Mouse (Mus musculus) neural tube, embryonic 11.5 days (tissue): ENCODE measurements at regions not wholly inside any gene's neighbourhood (a gene's known extent, or its start where the extent isn't known, plus 50 kb on each side); places are given as distances from the start of the nearest gene placed in this dataset.
A peak's percentile ranks its signal among the peaks of the same experiment; 100 is the strongest.

Source experiments
- ATAC-seq: fragments of 200-750 bp; cut with Nextera tagmentation; 2 replicates; pipeline ENCODE4 v1.8.0; 2017; ENCODE audit warnings: moderate number of reproducible peaks, mild to moderate bottlenecking, moderate TSS enrichment, moderate library complexity; ENCODE audit not compliant: insufficient read depth, low FRiP score, low TSS enrichment
- DNase-seq: peaks from one replicate; pipeline ENCODE4 v3.0.0-alpha.2; 2015; ENCODE audit warnings: low spot score
- H3K27ac ChIP-seq: fragments of 300-500 bp; sonication (generic); 2 replicates; pipeline ENCODE4 v1.5.1; 2014; ENCODE audit warnings: low read depth, mild to moderate bottlenecking, low read length
- H3K27me3 ChIP-seq: fragments of 300-500 bp; sonication (generic); 2 replicates; pipeline ENCODE4 v1.6.1; 2014; ENCODE audit warnings: mild to moderate bottlenecking, low read length, mixed read lengths; ENCODE audit not compliant: control insufficient read depth, insufficient read depth
- H3K36me3 ChIP-seq: fragments of 300-500 bp; sonication (generic); 2 replicates; pipeline ENCODE4 v1.6.1; 2014; ENCODE audit warnings: mild to moderate bottlenecking, low read length, moderate library complexity, mixed read lengths; ENCODE audit not compliant: control insufficient read depth, insufficient read depth
- H3K4me1 ChIP-seq: fragments of 300-500 bp; sonication (generic); 2 replicates; pipeline ENCODE4 v1.6.1; 2014; ENCODE audit warnings: low read length, mixed read lengths; ENCODE audit not compliant: control insufficient read depth, insufficient read depth
- H3K4me2 ChIP-seq: fragments of 300-500 bp; sonication (generic); 2 replicates; pipeline ENCODE4 v1.6.1; 2014; ENCODE audit warnings: low read depth, mild to moderate bottlenecking, moderate library complexity
- H3K4me3 ChIP-seq: fragments of 300-500 bp; sonication (generic); 2 replicates; pipeline ENCODE4 v1.5.1; 2014; ENCODE audit warnings: low read depth, low read length
- H3K9ac ChIP-seq: fragments of 300-500 bp; sonication (generic); 2 replicates; pipeline ENCODE4 v1.6.1; 2014; ENCODE audit warnings: mild to moderate bottlenecking, low read length
- H3K9me3 ChIP-seq: fragments of 300-500 bp; sonication (generic); 2 replicates; pipeline ENCODE4 v1.6.1; 2016; ENCODE audit warnings: low read length; ENCODE audit not compliant: control insufficient read depth
- WGBS: fragments of 180-500 bp; shearing (Covaris S2); extraction: QIAGEN DNeasy Blood & Tissue Kit; methylation state at CpG from one replicate; pipeline ENCODE4 v1.1.7; 2014; 5-methylcytosine and 5-hydroxymethylcytosine counted together

- 30% methylated on average over 11 of the region's 11 CpGs for WGBS
- DNase-seq: no peak
- H3K4me3 ChIP-seq: no peak overlapping the region
Observed at GRCm38 (mm10) chrX:12916684-12917083, 154.6 kb upstream of the Usp9x start.

GRCm38 (mm10) chrX:12900256-12900655 lies 138.4 kb upstream of the Med14 start:
- H3K4me2 ChIP-seq: no peak overlapping the region
- H3K4me1 ChIP-seq: no peaks in the 10 kb centered on the region
- ATAC-seq: no peak
- WGBS: 87% methylated on average over 7 of the region's 7 CpGs
- no peaks in the 10 kb centered on the region for H3K9me3 ChIP-seq
- no peak overlapping the region for H3K9ac ChIP-seq
- H3K36me3 ChIP-seq: no peaks in the 10 kb centered on the region
- DNase-seq: no peak
- no peak overlapping the region for H3K4me3 ChIP-seq
- no peak overlapping the region for H3K27ac ChIP-seq
- H3K27me3 ChIP-seq: no peaks in the 10 kb centered on the region

More at GRCm38 (mm10) chrX:12916684-12917083, 154.6 kb upstream of the Usp9x start:
- H3K9ac ChIP-seq: no peak overlapping the region
- ATAC-seq: no peak
- H3K4me2 ChIP-seq: no peak overlapping the region; the same call in 1 of the 2 replicates
- H3K27ac ChIP-seq: no peak overlapping the region
- H3K27me3 ChIP-seq: no peaks in the 10 kb centered on the region
- no peaks in the 10 kb centered on the region; the same call in 1 of the 2 replicates for H3K9me3 ChIP-seq
- H3K4me1 ChIP-seq: no peaks in the 10 kb centered on the region
- no peaks in the 10 kb centered on the region for H3K36me3 ChIP-seq

GRCm38 (mm10) chrX:12891468-12891867 lies 129.6 kb upstream of the Med14 start:
- Histone ChIP-seq H3K4me3 (no peak overlapping the region), H3K27ac (no peak overlapping the region), H3K4me2 (no peak overlapping the region), H3K4me1 (no peaks in the 10 kb centered on the region), H3K36me3 (no peaks in the 10 kb centered on the region), H3K9ac (no peak overlapping the region), H3K27me3 (no peaks in the 10 kb centered on the region), H3K9me3 (no peaks in the 10 kb centered on the region)
- DNase-seq: no peak
- 83% methylated on average over 7 of the region's 7 CpGs for WGBS
- ATAC-seq: no peak

- ATAC-seq (no peak), DNase-seq (no peak)
- WGBS: 54% methylated on average over 2 of the region's 3 CpGs
- Histone ChIP-seq H3K4me1 (no peaks in the 10 kb centered on the region), H3K36me3 (no peaks in the 10 kb centered on the region), H3K27ac (no peak overlapping the region), H3K9ac (no peak overlapping the region), H3K4me3 (no peak overlapping the region), H3K27me3 (no peaks in the 10 kb centered on the region), H3K4me2 (no peak overlapping the region), H3K9me3 (no peaks in the 10 kb centered on the region)
Observed at GRCm38 (mm10) chrX:12889482-12889808, 127.6 kb upstream of the Med14 start.

- no peak overlapping the region for H3K9ac ChIP-seq
- no peaks in the 10 kb centered on the region for H3K4me1 ChIP-seq
- H3K27me3 ChIP-seq: no peaks in the 10 kb centered on the region
- H3K27ac ChIP-seq: no peak overlapping the region
- no peak for DNase-seq
- no peak for ATAC-seq
- 71% methylated on average over 3 of the region's 3 CpGs for WGBS
- H3K36me3 ChIP-seq: no peaks in the 10 kb centered on the region
- H3K4me2 ChIP-seq: no peak overlapping the region
- no peaks in the 10 kb centered on the region for H3K9me3 ChIP-seq
- H3K4me3 ChIP-seq: no peak overlapping the region
Observed at GRCm38 (mm10) chrX:12888708-12889481, 127.0 kb upstream of the Med14 start.

- H3K27ac ChIP-seq: no peak overlapping the region
Observed at GRCm38 (mm10) chrX:12888010-12888707, 126.3 kb upstream of the Med14 start.

GRCm38 (mm10) chrX:12887516-12887915 lies 125.6 kb upstream of the Med14 start:
- Histone ChIP-seq H3K4me1 (no peaks in the 10 kb centered on the region), H3K9me3 (no peaks in the 10 kb centered on the region), H3K27ac (no peak overlapping the region), H3K4me3 (no peak overlapping the region), H3K9ac (no peak overlapping the region), H3K36me3 (no peaks in the 10 kb centered on the region), H3K27me3 (no peaks in the 10 kb centered on the region), H3K4me2 (no peak overlapping the region)
- no peak for ATAC-seq
- WGBS: 62% methylated on average over 2 of the region's 2 CpGs
- DNase-seq: no peak

More at GRCm38 (mm10) chrX:12888010-12888707, 126.3 kb upstream of the Med14 start:
- ATAC-seq: no peak
- no peak for DNase-seq
- WGBS: 58% methylated on average over 11 of the region's 11 CpGs
- H3K4me3 ChIP-seq: no peak overlapping the region
- H3K9ac ChIP-seq: no peak overlapping the region
- H3K36me3 ChIP-seq: no peaks in the 10 kb centered on the region
- no peaks in the 10 kb centered on the region for H3K27me3 ChIP-seq
- H3K9me3 ChIP-seq: no peaks in the 10 kb centered on the region
- H3K4me2 ChIP-seq: no peak overlapping the region
- no peaks in the 10 kb centered on the region for H3K4me1 ChIP-seq

GRCm38 (mm10) chrX:12886160-12887048 lies 124.5 kb upstream of the Med14 start:
- Histone ChIP-seq H3K4me1 (no peaks in the 10 kb centered on the region), H3K9ac (0 out of 2 replicates have a peak overlapping the region, but pooled peaks have one; percentile 14), H3K27me3 (no peaks in the 10 kb centered on the region), H3K27ac (no peak overlapping the region), H3K36me3 (no peaks in the 10 kb centered on the region), H3K4me3 (no peak overlapping the region), H3K9me3 (no peaks in the 10 kb centered on the region), H3K4me2 (peak overlapping the region; percentile 17)
- peak; percentile 29 for DNase-seq
- WGBS: 25% methylated on average over 18 of the region's 18 CpGs
- no peak; the same call in 1 of the 2 replicates for ATAC-seq
